Mouse (Mus musculus) liver, postnatal 0 days (tissue): ENCODE results near the gene Hnrnpdl.

ENCODE experiments used
- CTCF ChIP-seq: sonication (generic); IDR thresholded peaks from 2 replicates; pipeline ENCODE4 v1.5.1; 2016; ENCODE audit warnings: antibody characterized with exemption, low read depth
- EP300 ChIP-seq: IDR thresholded peaks from 2 replicates; pipeline ENCODE4 v1.6.1; 2016; ENCODE audit warnings: antibody characterized with exemption, low read depth, mild to moderate bottlenecking

- TF ChIP-seq CTCF, result no peak
- peak; percentile 45; the same call in 1 of the 2 replicates for TF ChIP-seq EP300
These were observed 15.5 kb upstream of the Hnrnpdl start for GRCm38 (mm10) chr5:100054807-100055547.
